Mouse (Mus musculus): ENCODE measurements around the gene Mmp23.
A peak's percentile ranks its signal among the peaks of the same experiment; 100 is the strongest.
"Not testable (repeated sequence)": the region's sequence is repeated elsewhere in the genome, so short reads cannot be mapped to it uniquely, and the experiment has no call there.

Mmp23 gene

DNA sequence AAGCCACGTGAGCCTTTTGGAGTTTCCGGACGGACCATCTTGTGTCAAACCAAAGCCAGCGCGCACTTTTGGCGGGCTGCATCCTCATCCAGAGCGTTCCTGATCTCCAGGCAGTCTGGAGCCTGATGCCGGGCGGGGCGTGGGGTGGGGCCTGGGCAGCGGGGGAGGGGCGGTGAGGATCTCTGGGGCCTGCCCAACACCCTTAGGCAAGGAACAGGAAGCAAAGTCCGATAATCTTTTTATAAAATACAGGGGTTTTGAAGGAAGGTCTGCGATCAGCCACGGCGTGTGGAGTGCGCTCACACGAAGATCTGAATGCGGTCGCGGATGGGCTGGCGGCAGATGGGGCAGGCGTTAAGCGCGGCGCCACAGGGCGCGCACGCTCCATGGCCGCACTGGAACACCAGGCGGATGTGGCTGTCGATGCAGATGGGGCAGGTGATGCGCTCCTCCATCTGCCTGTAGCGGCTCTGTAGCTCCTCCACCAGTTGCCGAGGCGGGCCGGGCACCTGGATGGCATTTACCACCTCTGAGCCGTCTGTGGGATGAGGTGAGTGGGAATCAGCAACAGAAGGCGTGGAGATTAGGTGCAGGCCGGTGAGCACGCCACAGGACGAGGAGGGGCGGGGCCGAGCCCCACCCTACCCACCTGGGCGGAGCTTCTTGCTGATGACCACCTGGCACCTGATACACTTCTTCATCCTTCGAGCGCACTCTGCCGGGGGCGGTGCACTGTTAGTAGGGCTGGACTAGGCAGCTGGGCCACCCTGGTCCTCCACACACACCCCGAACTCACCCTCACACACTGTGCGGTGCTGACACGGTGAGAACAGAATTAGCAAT is 1.5 kb upstream of the Mmp23 start:
- DNase-seq = peak; percentile 59

DNA sequence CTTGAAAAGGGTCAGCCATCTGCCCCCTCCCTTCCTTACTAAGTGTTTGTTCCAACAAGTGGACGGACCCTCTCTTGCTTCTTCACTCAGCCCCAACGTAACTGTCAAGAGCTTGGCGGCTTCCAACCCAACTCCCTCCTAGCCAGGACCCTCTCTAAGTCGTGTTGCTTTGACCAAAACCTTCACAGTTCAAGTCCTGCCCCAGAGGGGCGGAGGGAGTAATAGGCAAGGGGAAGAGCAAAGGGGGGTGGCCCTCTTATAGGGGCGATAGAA is 935 bp upstream of the Mmp23 start:
- no peak for DNase-seq

DNA sequence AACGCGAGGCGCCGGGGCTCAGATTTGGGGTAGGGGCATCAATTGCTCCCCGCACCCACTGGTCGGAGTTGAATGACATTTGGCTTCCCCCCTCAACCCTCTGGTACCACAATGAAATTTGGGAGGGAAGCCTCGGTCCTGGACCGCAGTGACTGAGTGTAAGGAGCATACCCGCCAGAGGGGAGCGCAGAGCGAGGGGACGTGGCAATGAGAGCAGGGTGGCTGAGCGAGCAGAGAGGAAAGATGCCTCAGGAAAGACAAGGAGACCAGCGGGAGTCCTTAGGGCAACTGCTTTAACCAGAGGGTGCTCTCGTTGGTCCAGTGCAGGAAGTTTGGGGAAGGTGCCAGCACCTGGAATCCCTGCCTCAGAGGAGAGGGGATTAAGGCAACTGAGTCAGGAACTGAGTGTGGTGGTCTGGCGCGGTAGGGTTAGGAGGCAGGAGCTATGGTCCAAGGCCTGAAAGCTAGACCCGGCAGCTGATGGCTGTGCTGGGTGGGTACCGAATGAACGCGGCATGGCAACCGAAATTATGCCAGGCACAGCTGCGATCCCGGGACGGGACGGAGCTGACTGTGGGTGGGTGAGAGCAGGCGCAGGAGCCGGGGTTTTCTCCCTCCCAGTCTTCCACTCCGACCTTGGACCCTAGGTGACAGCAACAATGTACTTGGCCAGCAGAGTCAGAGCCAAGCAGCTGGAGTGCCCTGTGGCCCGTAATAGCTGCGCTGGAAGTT is 433 bp upstream of the Mmp23 start:
- DNase-seq = peak; percentile 65

DNA sequence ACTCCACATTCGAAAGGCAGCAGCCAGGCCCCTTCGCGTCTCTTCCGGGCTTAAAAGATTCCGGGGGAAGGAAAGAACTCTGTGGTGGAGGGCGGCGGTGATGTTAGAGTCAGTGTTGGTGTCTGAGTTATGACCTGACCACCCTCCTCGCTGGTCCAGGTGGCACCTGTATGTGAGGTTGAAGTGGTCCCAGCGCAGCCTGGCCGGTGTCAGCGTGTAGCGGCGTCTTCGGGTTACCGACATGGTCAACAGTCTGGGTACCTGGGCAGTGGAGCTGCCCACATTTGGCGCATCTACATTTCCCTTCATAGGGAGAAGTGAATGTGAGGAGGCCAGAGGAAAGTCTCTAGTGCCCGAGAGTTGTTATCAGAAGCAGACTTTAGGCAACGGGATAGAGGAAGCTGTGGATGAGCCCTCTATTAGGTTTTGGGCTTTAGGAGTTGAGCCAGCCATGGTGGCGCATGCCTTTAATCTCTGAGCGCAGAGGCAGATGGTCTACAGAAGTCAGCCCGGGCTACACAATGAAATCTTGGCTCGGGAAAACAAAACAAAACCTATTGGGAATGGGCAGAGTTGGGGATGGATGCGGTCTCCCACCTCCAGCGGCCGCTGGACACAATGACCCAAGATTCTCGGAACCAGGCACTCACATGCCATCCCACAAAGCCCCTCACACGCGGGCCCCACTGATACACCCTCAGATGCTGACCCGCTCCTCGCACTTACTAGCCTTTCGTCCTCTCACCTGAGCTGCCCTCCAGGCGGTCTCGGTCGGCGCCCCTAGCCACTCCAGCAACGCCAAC is 700 bp downstream of the Mmp23 start:
- DNase-seq = no peak

DNA sequence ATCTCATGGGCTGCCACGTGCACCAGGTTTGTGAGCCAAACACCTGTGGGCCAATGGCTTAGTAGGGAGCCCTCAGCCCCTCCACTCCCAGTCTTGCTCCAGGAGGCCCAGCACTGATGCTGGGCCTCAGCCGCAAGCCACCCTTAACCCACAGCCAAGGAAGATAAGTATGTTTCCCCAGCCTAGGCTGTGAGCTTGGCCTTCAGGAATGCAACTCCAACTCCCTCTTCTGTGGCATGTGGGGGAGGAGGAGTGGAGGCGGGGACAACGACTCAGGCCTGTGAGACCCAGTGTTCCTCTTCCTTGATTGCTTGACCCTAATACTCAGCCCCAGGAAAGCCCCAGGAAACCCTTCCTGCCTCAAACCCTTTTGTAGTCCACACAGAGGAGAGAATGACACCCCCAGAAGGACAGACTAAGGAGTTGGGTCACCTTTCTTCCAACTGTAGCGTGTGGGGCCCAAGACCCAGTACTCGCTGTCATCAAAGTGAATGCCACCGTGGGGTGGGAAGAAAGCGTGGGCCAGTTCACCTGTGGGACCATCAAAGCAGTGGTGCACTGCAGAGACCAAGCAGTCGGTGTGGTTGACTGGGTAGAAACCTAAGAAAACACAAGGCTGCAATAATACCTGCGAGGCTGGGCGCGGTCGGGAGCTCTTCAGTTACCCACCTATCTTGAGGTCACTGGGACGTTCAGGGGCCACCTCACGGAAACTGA is 1.5 kb downstream of the Mmp23 start:
- DNase-seq = peak; percentile 84

DNA sequence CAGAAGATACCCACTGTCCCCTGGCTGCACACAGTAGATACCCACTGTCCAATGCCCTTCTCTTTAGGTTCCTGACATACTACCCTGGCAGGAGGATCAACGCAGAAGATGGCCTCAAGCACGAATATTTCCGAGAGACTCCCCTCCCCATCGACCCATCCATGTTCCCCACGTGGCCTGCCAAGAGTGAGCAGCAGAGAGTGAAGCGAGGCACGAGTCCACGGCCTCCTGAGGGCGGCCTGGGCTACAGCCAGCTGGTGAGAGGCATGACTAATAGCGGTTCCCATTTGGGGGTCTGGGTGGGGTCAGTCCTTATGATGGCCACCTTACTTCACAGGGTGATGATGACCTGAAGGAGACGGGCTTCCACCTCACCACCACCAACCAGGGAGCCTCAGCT is 3.8 kb downstream of the Mmp23 start:
- DNase-seq = no peak

DNA sequence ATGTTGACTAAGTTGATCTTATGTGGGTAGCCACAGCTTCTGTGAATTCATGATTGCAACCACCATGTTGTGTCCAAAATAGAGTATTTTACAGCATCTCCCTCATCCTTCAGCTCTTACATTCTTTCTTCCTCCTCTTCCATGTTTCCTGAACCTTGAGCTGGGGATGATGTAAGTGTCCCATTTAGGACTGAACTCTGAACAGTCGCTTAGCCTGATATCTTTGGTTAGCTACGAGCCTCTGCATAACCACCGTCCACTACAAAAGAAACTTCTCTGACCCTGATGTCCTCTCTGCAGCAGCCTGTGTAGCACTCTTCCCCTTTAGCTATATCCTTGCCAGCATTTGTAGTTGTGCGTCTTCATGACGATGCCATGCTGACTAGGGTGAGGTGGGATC is 7.5 kb downstream of the Mmp23 start:
- DNase-seq = no peak

DNA sequence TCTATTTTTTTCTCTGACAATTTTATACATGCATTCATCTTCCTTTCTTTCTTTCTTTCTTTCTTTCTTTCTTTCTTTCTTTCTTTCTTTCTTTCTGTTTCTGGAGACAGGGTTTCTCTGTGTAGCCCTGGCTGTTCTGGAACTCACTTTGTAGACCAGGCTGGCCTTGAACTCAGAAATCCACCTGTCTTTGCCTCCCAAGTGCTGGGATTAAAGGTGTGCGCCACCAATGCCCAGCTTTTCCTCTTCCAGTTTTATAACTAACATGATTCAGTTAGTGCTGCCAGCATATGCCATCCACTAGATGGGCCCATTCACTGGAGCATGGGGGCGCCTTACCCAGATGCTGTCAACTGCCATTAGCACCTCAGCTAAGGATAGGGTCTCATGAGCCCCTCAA is 7.9 kb downstream of the Mmp23 start, which contains the start of gene Gm10563:
Gm10563 (minus strand) TSS at position 101 of the 400 bp plus-strand sequence.
- DNase-seq = not testable (repeated sequence)

DNA sequence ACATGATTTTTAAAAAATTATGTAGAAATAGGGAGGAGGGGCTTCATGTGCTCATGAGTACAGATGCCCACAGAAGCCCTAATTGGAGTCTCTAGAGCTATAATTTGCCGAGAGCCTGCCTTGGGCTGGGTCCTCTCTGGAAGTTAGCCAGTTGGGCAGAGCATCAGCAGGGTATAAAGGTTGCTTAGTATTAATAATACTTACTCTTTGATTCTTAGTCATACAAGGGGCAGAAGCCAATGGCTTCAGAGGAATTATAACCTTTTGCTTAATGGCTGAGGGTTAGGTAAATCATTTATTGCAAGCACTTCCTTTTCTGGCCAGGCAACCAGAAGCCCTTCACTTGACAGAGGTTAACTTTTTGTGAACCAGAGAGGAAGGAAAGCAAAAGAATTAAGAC is 9.7 kb downstream of the Mmp23 start:
- no peak for DNase-seq

DNA sequence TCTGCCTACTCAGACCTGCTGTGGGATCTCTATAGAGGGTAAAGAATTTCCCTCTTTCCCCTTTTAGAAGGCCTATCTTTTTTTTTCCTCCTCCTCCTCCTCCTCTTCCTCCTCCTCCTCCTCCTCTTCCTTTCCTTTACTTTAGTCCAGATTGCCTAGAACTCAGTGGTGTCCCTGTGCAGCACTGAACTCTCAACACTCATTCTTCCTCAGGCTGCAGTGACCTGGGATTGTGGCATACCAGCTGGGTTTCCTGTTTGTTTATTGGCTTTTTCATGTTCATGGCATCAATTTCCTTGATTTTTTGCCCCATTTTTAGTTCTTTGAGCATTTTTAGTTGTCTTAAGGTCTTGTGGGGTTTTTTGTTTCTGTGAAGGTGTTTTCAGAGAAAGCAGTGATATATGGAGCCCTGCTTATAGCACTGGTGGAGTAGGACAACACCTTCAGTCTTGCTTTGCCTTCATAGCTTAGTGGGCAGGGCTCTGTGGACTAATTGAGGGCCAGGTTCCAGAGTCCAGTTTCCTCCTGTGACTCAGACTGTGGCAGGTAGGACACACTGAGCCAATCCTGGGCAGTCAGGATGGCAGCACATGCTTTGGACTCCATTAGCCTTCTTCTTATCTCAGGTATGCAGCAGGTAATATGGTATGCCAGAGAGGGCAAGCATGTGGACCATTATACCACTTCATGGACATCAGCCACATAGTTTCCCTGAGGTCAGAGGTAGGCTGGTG is 17.3 kb downstream of the Mmp23 start:
- DNase-seq = no peak

DNA sequence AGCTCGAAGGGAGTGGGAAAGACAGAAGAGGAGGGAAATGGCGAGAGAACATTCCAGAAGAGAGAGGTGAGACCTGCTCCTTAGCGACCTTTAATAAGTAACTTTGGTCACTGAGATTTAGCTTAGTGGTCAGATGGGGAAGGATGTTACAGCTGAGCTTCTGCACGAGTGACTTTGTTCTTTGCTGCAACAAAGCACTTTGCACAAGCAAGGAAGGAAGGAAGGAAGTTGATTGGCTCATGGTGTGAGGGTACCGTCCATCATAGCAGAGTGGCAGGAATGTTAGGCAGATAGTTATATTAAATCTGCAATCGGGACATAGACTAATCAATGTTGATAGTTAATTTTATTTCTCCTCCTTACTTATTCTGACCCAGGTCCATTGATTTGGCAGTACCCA is 22.9 kb downstream of the Mmp23 start:
- no peak for DNase-seq

DNA sequence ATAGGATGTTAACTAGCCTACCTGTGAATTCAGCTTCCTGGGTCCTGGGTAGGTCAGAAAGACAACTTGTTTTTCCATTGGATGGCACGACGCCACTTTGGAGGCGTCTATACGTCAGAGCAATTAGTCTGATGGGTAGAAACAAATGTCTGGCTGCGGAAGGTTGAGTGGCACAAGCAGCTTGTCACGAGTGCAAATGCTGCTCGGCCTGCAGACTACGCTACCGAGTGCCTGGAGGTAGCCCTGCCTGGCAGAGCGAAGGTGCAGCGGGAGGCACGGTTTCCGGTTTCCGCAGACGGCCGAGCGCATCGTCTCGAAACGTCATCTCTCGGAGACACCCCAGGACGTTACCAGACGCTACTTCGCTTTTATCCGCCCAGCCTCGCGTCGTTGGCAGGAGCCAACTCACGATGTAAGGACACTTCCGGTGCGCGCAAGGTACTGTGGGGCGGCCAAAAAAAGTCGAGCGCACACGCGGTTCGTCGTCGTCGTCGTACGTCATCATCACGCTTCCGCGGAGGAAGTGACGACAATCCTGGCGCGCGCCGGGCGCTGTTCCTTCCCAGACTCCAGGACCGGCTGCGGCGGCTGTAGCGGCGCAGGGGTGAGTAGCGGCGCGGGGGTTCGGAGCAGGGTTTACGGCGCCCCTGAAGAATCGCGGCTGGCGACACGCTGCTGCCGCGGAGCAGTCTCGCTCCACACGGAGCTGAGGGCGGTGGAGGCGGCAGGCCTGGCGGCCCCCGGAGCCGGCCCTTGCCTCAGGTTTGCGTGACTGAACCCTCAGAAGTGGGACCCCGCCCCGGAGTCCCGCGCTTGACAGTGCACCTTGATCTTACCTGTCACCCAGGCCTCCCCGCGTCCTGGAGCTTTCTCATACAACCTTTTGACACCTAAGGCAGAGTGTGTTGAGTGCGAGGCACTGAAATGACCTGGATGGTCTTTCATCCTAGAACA is 28.6 kb downstream of the Mmp23 start, which contains the start of gene Cdk11b:
Cdk11b (plus strand) TSS at position 517 of the 954 bp plus-strand sequence.
- peak; percentile 98 for DNase-seq

DNA sequence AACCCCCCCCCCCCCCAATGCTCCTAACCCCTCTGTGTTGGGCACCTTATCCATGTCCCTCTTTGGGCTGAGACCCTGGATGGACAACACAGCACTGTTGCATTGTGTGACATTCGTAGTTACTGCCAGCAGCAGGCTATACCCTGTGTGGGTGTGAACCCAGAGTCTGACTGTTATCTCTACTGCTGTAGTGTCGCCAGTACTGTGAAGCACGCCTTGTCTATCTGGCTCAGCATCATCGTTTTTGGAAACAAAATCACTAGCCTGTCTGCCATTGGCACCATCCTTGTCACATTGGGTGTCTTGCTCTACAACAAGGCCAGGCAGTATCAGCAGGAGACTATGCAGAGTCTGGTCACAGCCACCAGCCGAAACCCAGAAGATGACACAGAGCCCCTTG is 34.9 kb downstream of the Mmp23 start:
- DNase-seq = no peak

DNA sequence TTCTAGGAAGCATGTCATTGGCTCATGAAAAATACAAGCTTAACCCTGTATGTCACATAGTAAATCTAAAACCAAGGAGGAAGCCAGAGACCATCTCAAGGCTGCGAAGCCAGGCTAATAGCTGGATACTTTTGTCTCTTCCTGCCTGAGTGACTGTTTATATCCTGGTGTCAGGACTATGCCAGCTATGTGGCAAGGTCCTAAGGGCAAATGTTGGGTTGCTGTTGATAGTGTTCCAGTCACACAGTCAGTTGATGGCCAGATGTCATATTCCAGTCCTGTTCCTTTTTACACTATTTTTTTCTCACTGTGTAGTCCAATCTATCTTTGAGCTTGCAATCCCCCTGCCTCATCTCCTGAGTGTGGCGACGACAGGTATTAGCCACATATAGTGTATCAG is 39.9 kb downstream of the Mmp23 start:
- DNase-seq = no peak

DNA sequence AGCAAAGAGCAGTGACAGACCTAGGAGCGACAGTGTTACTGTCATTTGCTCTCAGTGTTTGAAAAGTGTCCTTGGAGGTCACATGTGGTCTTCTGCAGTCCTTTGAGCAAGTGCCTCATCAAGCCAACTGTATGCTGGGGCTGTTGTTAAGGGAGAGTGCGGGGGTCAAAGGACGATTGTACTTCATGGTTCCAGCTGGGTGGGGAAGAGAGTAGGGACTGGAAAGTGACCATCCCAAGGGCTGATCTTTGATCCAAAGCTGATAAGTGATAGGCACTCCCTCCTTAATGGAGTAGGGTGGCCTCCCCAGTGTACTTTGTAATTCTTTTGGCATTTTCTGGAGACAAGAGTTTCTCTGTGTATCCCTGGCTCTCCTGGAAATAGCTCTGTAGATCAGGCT is 41.3 kb downstream of the Mmp23 start:
- no peak for DNase-seq

DNA sequence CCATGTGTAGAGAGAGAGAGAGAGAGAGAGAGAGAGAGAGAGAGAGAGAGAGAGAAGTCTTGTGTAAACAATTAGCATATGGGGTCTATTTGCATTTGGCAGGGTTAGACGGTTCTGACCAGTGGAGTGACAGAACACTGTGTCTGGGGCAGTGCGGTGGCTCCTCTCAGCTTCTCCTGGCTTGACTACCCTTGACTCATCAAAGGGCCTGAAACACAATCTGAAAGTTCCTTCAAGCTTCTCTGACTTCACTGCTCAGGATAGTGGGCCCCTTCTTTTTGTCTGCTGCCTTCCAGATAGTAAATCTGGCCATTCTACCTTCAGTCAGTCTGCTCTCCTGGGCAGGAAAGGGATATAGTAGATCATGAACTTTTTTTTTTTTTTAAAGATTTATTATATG is 46.4 kb downstream of the Mmp23 start:
- DNase-seq = no peak

DNA sequence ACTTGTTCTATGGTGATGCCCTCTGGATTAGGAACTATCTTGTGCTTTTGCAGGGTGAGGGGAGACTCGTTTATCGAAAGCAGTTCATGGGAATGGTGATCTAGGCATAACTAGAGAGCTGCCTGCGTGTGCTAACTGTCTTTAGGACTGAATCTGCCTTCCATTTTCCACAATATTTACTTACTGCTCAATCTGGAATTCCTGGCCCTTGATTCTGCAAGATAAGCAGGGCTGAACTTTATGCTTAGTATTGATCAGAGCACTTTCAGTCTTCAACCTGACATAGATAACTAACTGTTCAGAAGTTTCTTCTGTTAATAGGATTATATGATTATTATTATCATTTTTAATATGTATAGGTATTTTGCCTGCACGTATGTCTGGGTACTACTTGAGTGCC is 48.1 kb downstream of the Mmp23 start:
- DNase-seq = no peak

DNA sequence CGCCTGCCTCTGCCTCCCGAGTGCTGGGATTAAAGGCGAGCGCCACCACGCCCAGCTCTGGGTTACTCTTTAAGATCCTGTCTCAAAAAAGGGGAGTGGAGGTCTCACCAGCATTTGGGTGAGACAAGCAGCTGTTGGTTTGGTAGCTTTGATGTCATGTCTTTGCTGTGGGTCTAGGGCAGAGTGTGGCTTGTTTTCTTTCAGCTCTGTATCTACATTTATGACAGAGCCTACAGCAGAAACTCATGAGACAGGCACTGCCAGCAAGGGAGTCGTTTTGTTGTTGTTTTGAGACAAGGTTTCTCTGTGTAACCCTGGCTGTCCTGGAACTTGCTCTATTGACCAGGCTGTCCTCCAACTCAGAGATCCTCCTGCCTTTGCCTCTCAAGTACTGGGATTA is 49.4 kb downstream of the Mmp23 start:
- DNase-seq = no peak

DNA sequence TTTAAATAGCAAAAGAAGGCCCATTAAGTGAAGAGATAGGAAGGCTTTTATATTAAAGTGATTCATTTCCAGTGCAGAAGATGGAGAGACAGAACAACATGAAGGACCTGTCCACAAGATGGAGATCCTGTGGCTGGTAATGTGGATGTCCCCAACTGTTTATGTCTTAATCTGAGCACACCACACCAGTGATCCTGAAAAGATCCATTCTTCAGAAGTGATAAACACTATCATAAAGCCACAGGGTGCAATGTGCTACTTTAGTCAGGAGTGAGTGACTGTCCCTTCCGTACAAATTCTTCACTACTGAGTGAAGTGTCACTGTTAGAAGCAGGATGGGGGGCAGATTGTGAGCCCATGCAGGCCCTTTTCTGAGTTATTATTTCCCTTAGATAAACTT is 50.4 kb downstream of the Mmp23 start:
- no peak for DNase-seq

DNA sequence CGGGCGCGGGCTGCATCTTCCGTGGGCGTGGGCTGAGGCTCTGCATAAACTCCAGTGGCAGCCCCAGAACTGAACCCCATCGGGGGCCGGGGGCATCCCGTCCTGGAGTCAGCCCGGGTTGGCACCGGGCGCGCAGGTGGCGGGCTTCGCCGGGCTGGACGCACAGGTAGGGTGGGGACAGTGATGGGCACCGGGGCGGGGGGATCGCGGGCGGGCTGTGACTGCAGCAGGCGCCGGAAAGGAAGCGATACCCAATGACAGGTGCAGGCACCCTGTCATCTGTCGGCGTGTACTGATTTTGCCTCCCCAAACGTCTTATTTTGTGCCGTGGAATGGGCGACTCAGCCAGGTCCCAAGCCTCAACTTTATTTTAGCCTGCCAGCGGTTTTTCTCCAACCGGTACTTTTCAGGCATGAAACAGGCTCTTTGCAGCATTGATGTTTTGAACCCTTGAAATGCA is 51.2 kb downstream of the Mmp23 start:
- DNase-seq = no peak
